Mouse (Mus musculus) thymus, adult 2 months (tissue): ENCODE results near the gene Prkn. TPM values are rescaled to one million over a fixed set of nuclear protein-coding genes. Genes with fewer than 3 reads are reported as not detected.

ENCODE experiments used
- DNase-seq: peaks from one replicate; pipeline ENCODE4 v3.0.0; 2021
- H3K27ac ChIP-seq: fragments of 200-500 bp; 2 replicates; pipeline ENCODE4 v1.5.1; 2012; ENCODE audit warnings: low read length, control low read depth; ENCODE audit not compliant: control insufficient read depth, insufficient read depth
- H3K27me3 ChIP-seq: fragments of 200-500 bp; 2 replicates; pipeline ENCODE4 v1.6.1; 2012; ENCODE audit warnings: mild to moderate bottlenecking, low read length, moderate library complexity, mixed read lengths; ENCODE audit not compliant: control insufficient read depth, insufficient read depth
- H3K36me3 ChIP-seq: fragments of 200-500 bp; 2 replicates; pipeline ENCODE4 v1.6.1; 2012; ENCODE audit warnings: mild to moderate bottlenecking, low read length, moderate library complexity; ENCODE audit not compliant: control insufficient read depth, insufficient read depth
- H3K4me1 ChIP-seq: fragments of 200-500 bp; replicated peaks from 2 replicates; pipeline ENCODE4 v1.6.1; 2012; ENCODE audit warnings: low read length; ENCODE audit not compliant: control insufficient read depth, insufficient read depth
- H3K4me3 ChIP-seq: fragments of 200-500 bp; 2 replicates; pipeline ENCODE4 v1.5.1; 2012; ENCODE audit warnings: mild to moderate bottlenecking, low read length, control low read depth, moderate library complexity; ENCODE audit not compliant: control insufficient read depth, insufficient read depth
- CTCF ChIP-seq: fragments of 200-500 bp; IDR thresholded peaks from 2 replicates; pipeline ENCODE4 v1.5.1; 2012; ENCODE audit warnings: mild to moderate bottlenecking, control low read depth, low read length, moderate library complexity, borderline replicate concordance; ENCODE audit not compliant: control insufficient read depth, poor library complexity, insufficient read depth; ENCODE audit errors: extremely low read depth
- POLR2A ChIP-seq: fragments of 200-500 bp; IDR thresholded peaks from 2 replicates; pipeline ENCODE4 v1.6.1; 2012; ENCODE audit warnings: mild to moderate bottlenecking, low read length, control low read depth, moderate library complexity; ENCODE audit not compliant: control insufficient read depth, poor library complexity, insufficient read depth; ENCODE audit errors: extremely low read depth
- WGBS: fragments of 180-500 bp; shearing (Covaris S2); methylation state at CpG from one replicate; pipeline ENCODE4 v1.1.7; 2018; 5-methylcytosine and 5-hydroxymethylcytosine counted together
- polyA plus RNA-seq: library from polyadenylated mRNA; depleted of rRNA; stranded (reverse); fragments of >200 nt; gene quantifications from 2 replicates; pipeline ENCODE4 v1.2.3, GENCODE M21; 2012

The Prkn gene
- polyA plus RNA-seq, 1 experiment: 1.4 TPM

GRCm38 (mm10) chr17:11533835-11534234, 693.7 kb downstream of the Prkn start:
- DNase-seq: no peak
- H3K36me3 ChIP-seq: no peaks in the 10 kb centered on the region
- no peaks in the 10 kb centered on the region for H3K4me1 ChIP-seq
- TF ChIP-seq CTCF (no peak), POLR2A (no peak)
- H3K27ac ChIP-seq: no peak overlapping the region
- no peak overlapping the region for H3K4me3 ChIP-seq
- no peaks in the 10 kb centered on the region for H3K27me3 ChIP-seq
- WGBS: 89% methylated on average over 1 of the region's 1 CpGs

DNA sequence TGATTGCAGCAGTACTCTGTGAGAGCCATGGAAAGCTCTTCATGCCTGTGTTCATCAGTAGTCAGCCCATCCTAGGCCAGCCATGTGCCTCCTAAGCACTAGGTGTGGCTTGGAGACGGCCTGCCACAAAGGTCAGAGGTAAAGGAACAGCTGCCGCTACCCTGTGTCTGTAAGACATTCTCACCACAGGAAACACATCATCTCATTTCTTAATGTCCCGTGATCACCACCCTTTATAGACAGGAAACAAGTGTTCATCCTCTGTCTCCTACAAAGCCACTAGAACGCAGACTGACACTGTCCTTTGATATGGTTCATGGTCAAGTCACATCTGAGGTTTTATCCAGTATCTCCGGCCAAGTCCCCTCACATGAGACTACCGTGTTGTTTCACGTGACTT, 698.6 kb downstream of the Prkn start:
- no peak for DNase-seq
- Histone ChIP-seq H3K27ac (no peak overlapping the region), H3K4me1 (no peaks in the 10 kb centered on the region), H3K27me3 (no peaks in the 10 kb centered on the region), H3K4me3 (no peak overlapping the region), H3K36me3 (no peaks in the 10 kb centered on the region)
- WGBS: 20% methylated on average over 7 of the region's 7 CpGs
- TF ChIP-seq POLR2A (no peak), CTCF (no peak)

- no peaks in the 10 kb centered on the region for H3K36me3 ChIP-seq
- TF ChIP-seq CTCF (no peak), POLR2A (no peak)
- no peak overlapping the region for H3K27ac ChIP-seq
- no peaks in the 10 kb centered on the region for H3K4me1 ChIP-seq
- H3K27me3 ChIP-seq: no peaks in the 10 kb centered on the region
- H3K4me3 ChIP-seq: no peak overlapping the region
- 91% methylated on average over 4 of the region's 4 CpGs for WGBS
- no peak for DNase-seq
Measured at GRCm38 (mm10) chr17:11541928-11542623, 701.9 kb downstream of the Prkn start.

GRCm38 (mm10) chr17:11550562-11550961, 710.4 kb downstream of the Prkn start:
- Histone ChIP-seq H3K4me1 (no peaks in the 10 kb centered on the region), H3K27ac (no peak overlapping the region), H3K36me3 (no peaks in the 10 kb centered on the region), H3K27me3 (no peaks in the 10 kb centered on the region), H3K4me3 (no peak overlapping the region)
- TF ChIP-seq CTCF (no peak), POLR2A (no peak)
- WGBS: 17% methylated on average over 5 of the region's 5 CpGs
- DNase-seq: no peak

- Histone ChIP-seq H3K4me1 (no peaks in the 10 kb centered on the region), H3K27ac (no peak overlapping the region), H3K36me3 (no peaks in the 10 kb centered on the region), H3K27me3 (no peaks in the 10 kb centered on the region), H3K4me3 (no peak overlapping the region)
- TF ChIP-seq CTCF: no peak
- no peak for TF ChIP-seq POLR2A
- DNase-seq: no peak
- 93% methylated on average over 6 of the region's 6 CpGs for WGBS
Measured at GRCm38 (mm10) chr17:11565681-11566080, 725.5 kb downstream of the Prkn start.

DNA sequence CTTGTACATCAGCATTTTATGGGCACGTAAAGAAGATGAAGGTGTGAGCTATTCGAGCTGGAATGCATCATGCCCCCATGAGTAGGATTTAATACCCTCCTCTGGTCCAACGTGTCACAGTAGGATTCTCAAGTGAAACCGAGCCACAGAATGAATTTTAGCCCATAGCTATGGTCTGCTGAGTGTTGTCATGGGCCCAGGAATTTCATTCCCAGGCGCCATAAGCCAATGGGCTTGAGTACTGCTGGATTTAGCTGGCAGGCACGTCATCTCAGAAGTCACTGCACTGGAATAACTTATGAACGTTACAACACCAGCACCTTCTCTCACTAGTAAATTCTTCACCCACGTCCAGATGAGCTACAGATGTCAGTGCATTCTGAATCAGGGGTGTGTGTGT, 730.2 kb downstream of the Prkn start:
- no peaks in the 10 kb centered on the region for H3K27me3 ChIP-seq
- TF ChIP-seq POLR2A: no peak
- TF ChIP-seq CTCF: no peak
- DNase-seq: no peak
- H3K36me3 ChIP-seq: no peaks in the 10 kb centered on the region
- WGBS: 88% methylated on average over 8 of the region's 8 CpGs
- no peaks in the 10 kb centered on the region for H3K4me1 ChIP-seq
- no peak overlapping the region for H3K4me3 ChIP-seq
- no peak overlapping the region for H3K27ac ChIP-seq

- H3K27ac ChIP-seq: no peak overlapping the region
- H3K4me3 ChIP-seq: no peak overlapping the region
- no peaks in the 10 kb centered on the region for H3K36me3 ChIP-seq
- H3K4me1 ChIP-seq: no peaks in the 10 kb centered on the region
- no peaks in the 10 kb centered on the region for H3K27me3 ChIP-seq
- no peak for DNase-seq
- no peak for TF ChIP-seq CTCF
- TF ChIP-seq POLR2A: no peak
- WGBS: 92% methylated on average over 9 of the region's 9 CpGs
Measured at GRCm38 (mm10) chr17:11573666-11574065, 733.5 kb downstream of the Prkn start.
